Mouse (Mus musculus): ENCODE results near the gene Tmem120b.

- TF ChIP-seq CTCF (IDR thresholded peaks at IDR 0.05; ENCODE audit: control insufficient read depth, insufficient read depth, low read length): no peak
- TF ChIP-seq POLR2A (IDR thresholded peaks at IDR 0.05; ENCODE audit: borderline replicate concordance, control insufficient read depth, low read depth, low read length): peak; percentile 49; the same call in 1 of the 2 replicates
Observed at GRCm38 (mm10) chr5:123138230-123138911, 70.2 kb downstream of the Tmem120b start.
